Mouse (Mus musculus) embryonic fibroblast, embryonic 13.5 days (primary cell): ENCODE data around the gene Arhgap17.

Experiments
- CTCF ChIP-seq: IDR thresholded peaks from 2 replicates; pipeline ENCODE4 v1.5.1; 2011; ENCODE audit warnings: mild to moderate bottlenecking, control low read depth, low read length, moderate library complexity, borderline replicate concordance; ENCODE audit not compliant: insufficient read depth
- POLR2A ChIP-seq: IDR thresholded peaks from 2 replicates; pipeline ENCODE4 v1.6.1; 2011; ENCODE audit warnings: low read depth, mild to moderate bottlenecking, control low read depth, low read length, moderate library complexity

GRCm38 (mm10) chr7:123359101-123359500 lies 10.6 kb downstream of the Arhgap17 start:
- TF ChIP-seq CTCF, result no peak
- no peak for TF ChIP-seq POLR2A
